Mouse (Mus musculus) heart, embryonic 14.5 days (tissue): ENCODE measurements around the gene 4930535I16Rik. TPM values are rescaled to one million over a fixed set of nuclear protein-coding genes. Genes with fewer than 3 reads are reported as not detected.
"Not testable (repeated sequence)": the region's sequence is repeated elsewhere in the genome, so short reads cannot be mapped to it uniquely, and the experiment has no call there.

Experiments
- ATAC-seq: fragments of 200-750 bp; cut with Nextera tagmentation; 2 replicates; pipeline ENCODE4 v1.8.0; 2017; ENCODE audit warnings: low read depth, moderate TSS enrichment; ENCODE audit not compliant: insufficient number of reproducible peaks, insufficient read depth, low FRiP score
- H3K27ac ChIP-seq, 2 experiments: fragments of 200-500 bp in 1 of 2; fragments of 300-500 bp in 1 of 2; sonication (generic) in 1 of 2; replicated peaks in 1 of 2; 2 replicates each; pipeline ENCODE4 v1.5.1; 2012 to 2014; ENCODE audit warnings: low read depth in 2 of 2, low read length in 2 of 2, control low read depth in 1 of 2, mild to moderate bottlenecking in 1 of 2, mixed read lengths in 1 of 2; ENCODE audit not compliant: control insufficient read depth in 1 of 2, insufficient read depth in 1 of 2
- H3K27me3 ChIP-seq: fragments of 300-500 bp; sonication (generic); 2 replicates; pipeline ENCODE4 v1.6.1; 2014; ENCODE audit warnings: mild to moderate bottlenecking, low read length, control low read depth; ENCODE audit not compliant: control insufficient read depth, insufficient read depth
- H3K36me3 ChIP-seq: fragments of 300-500 bp; sonication (generic); 2 replicates; pipeline ENCODE4 v1.6.1; 2014; ENCODE audit warnings: mild to moderate bottlenecking, control low read depth, low read length, mixed read lengths; ENCODE audit not compliant: control insufficient read depth, insufficient read depth
- H3K4me1 ChIP-seq, 2 experiments: fragments of 200-500 bp in 1 of 2; fragments of 300-500 bp in 1 of 2; sonication (generic) in 1 of 2; 2 replicates each; pipeline ENCODE4 v1.6.1; 2012 to 2014; ENCODE audit warnings: low read length in 2 of 2, control low read depth in 1 of 2, mixed read lengths in 1 of 2; ENCODE audit not compliant: control insufficient read depth in 2 of 2, insufficient read depth in 2 of 2
- H3K4me2 ChIP-seq: fragments of 300-500 bp; sonication (generic); 2 replicates; pipeline ENCODE4 v1.6.1; 2014; ENCODE audit warnings: mild to moderate bottlenecking, low read length
- H3K4me3 ChIP-seq, 2 experiments: fragments of 200-500 bp in 1 of 2; fragments of 300-500 bp in 1 of 2; sonication (generic) in 1 of 2; 2 replicates each; pipeline ENCODE4 v1.5.1; 2012 to 2014; ENCODE audit warnings: low read length in 2 of 2, mild to moderate bottlenecking in 2 of 2, control low read depth in 1 of 2, low read depth in 1 of 2, moderate library complexity in 1 of 2; ENCODE audit not compliant: control insufficient read depth in 1 of 2, insufficient read depth in 1 of 2
- H3K9ac ChIP-seq: fragments of 300-500 bp; sonication (generic); 2 replicates; pipeline ENCODE4 v1.6.1; 2014; ENCODE audit warnings: mild to moderate bottlenecking, low read length
- H3K9me3 ChIP-seq: fragments of 300-500 bp; sonication (generic); 2 replicates; pipeline ENCODE4 v1.6.1; 2016; ENCODE audit warnings: low read length, control low read depth; ENCODE audit not compliant: control insufficient read depth
- WGBS: fragments of 180-500 bp; shearing (Covaris S2); extraction: QIAGEN DNeasy Blood & Tissue Kit; methylation state at CpG from one replicate; pipeline ENCODE4 v1.1.7; 2014; 5-methylcytosine and 5-hydroxymethylcytosine counted together
- polyA plus RNA-seq: library from polyadenylated mRNA; unstranded; fragments of >200 nt; fragmentation: Nextera tagmentation; extraction: Ambion mirVana; gene quantifications from 2 replicates; pipeline ENCODE4 v1.2.1, GENCODE M21; 2014

The 4930535I16Rik gene
- polyA plus RNA-seq, 1 experiment from 2014 or later = not detected

GRCm38 (mm10) chr4:123949649-123950048 lies 31.8 kb upstream of the 4930535I16Rik start:
- Histone ChIP-seq H3K27ac (no peak overlapping the region), H3K4me3 (no peak overlapping the region), H3K4me1 (no peaks in the 10 kb centered on the region), H3K9ac (no peak overlapping the region), H3K27me3 (0 out of 2 replicates have a peak, but pooled peaks cover 5% of the 10 kb centered on the region), H3K9me3 (no peaks in the 10 kb centered on the region), H3K36me3 (no peaks in the 10 kb centered on the region), H3K4me2 (no peak overlapping the region)
- no peak for ATAC-seq
- 76% methylated on average over 10 of the region's 10 CpGs for WGBS

DNA sequence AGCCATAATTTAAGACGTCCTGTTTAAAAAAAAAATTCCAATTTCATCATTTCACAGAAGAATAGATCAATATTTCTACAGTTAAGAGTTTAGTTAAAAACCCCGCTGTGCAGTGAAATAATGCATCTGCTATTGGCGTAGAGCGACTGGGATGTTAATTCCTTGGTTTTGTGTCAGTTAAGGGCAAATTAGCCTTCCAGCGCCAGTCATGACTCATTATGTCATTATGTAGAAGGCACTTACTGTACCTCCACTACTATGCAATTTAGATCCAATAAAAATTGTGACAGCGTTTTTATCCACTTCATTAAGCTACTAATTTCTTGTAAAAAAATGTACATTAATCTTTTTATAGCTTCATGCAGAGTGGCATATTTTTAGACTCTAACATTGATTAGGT lies 31.1 kb upstream of the 4930535I16Rik start:
- Histone ChIP-seq H3K9me3 (no peaks in the 10 kb centered on the region), H3K4me1 (no peaks in the 10 kb centered on the region), H3K27ac (no peak overlapping the region), H3K27me3 (no peaks in the 10 kb centered on the region), H3K4me2 (no peak overlapping the region), H3K4me3 (no peak overlapping the region), H3K36me3 (no peaks in the 10 kb centered on the region), H3K9ac (no peak overlapping the region)
- 88% methylated on average over 6 of the region's 6 CpGs for WGBS
- ATAC-seq = no peak

DNA sequence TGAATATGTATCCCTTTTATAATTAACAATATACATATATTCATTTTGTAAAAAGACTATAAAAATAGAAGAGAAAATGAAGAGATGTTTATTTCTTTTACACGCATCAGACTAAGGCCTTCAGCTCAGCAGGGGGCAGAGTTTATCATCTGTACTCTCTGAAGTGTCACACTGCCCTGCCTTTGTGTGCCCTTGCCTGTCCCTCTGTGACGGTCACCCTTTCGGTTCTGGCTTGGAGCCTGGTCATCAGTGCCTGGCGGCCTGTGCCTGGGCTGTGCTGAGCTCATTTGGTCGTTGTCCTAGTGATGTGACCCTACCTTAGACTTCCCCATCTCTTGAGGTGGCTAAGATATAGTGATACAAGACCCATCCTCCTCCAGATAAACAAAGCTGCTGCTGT lies 29.3 kb upstream of the 4930535I16Rik start:
- Histone ChIP-seq H3K27ac (no peak overlapping the region), H3K4me3 (no peak overlapping the region), H3K4me2 (no peak overlapping the region), H3K9me3 (no peaks in the 10 kb centered on the region), H3K36me3 (no peaks in the 10 kb centered on the region), H3K4me1 (no peaks in the 10 kb centered on the region), H3K27me3 (no peaks in the 10 kb centered on the region), H3K9ac (no peak overlapping the region)
- WGBS = 40% methylated on average over 5 of the region's 5 CpGs
- ATAC-seq = no peak

- WGBS = 85% methylated on average over 4 of the region's 4 CpGs
- no peak for ATAC-seq
- H3K27me3 ChIP-seq = no peaks in the 10 kb centered on the region
- H3K4me3 ChIP-seq = no peak overlapping the region
- H3K9ac ChIP-seq = no peak overlapping the region
- H3K27ac ChIP-seq = no peak overlapping the region
- no peaks in the 10 kb centered on the region for H3K4me1 ChIP-seq
- H3K36me3 ChIP-seq = no peaks in the 10 kb centered on the region
- no peaks in the 10 kb centered on the region for H3K9me3 ChIP-seq
- H3K4me2 ChIP-seq = no peak overlapping the region
Measured at GRCm38 (mm10) chr4:123946701-123947100, 28.9 kb upstream of the 4930535I16Rik start.

DNA sequence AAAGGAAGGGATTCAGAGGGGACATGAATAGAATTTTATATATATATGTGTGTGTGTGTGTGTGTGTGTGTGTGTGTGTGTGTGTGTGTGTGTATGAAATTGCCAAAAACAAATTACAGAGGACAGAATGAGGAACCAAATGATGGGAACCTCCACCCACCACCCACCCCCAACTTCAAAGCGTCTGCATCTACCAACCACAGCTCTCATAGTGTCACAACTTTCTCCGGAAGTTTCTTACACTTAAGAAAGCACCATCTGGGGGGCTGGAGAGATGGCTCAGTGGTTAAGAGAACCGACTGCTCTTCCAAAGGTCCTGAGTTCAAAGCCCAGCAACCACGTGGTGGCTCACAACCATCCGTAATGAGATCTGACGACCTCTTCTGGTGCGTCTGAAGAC lies 23.1 kb upstream of the 4930535I16Rik start:
- H3K4me3 ChIP-seq = not testable (repeated sequence)

DNA sequence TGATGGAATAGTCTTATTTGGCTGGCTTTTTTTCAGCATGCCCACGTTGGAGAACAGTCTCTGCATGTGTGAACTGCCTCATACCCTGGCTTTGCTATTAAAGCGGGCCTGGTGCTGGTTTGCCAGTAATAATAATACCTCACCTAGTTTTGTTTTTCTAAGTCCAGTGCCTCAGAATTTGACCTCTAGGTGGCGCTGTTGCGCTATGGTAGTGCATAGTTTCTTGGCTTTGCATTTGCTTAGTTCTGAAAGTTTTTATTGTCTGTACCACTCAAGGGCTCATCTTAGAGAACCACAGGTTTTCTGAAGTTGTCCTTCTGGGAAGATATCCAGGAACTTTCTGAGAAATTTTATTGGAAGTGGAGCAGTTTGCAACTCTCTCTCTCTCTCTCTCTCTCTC lies 22.0 kb upstream of the 4930535I16Rik start:
- no peak overlapping the region for H3K4me2 ChIP-seq
- H3K4me3 ChIP-seq = no peak overlapping the region
- no peak overlapping the region for H3K9ac ChIP-seq
- 5% methylated on average over 4 of the region's 4 CpGs for WGBS
- H3K36me3 ChIP-seq = peaks cover 25% of the 10 kb centered on the region
- no peak for ATAC-seq
- H3K27ac ChIP-seq = no peak overlapping the region
- no peaks in the 10 kb centered on the region for H3K4me1 ChIP-seq
- H3K27me3 ChIP-seq = no peaks in the 10 kb centered on the region
- H3K9me3 ChIP-seq = no peaks in the 10 kb centered on the region

More for the DNA sequence above, 23.1 kb upstream of the 4930535I16Rik start:
- not testable (repeated sequence) for H3K27me3 ChIP-seq, H3K9ac ChIP-seq, H3K4me1 ChIP-seq, H3K4me2 ChIP-seq, H3K27ac ChIP-seq, H3K9me3 ChIP-seq, ATAC-seq
- H3K36me3 ChIP-seq = peaks cover 16% of the 10 kb centered on the region
- WGBS = 75% methylated on average over 7 of the region's 7 CpGs

DNA sequence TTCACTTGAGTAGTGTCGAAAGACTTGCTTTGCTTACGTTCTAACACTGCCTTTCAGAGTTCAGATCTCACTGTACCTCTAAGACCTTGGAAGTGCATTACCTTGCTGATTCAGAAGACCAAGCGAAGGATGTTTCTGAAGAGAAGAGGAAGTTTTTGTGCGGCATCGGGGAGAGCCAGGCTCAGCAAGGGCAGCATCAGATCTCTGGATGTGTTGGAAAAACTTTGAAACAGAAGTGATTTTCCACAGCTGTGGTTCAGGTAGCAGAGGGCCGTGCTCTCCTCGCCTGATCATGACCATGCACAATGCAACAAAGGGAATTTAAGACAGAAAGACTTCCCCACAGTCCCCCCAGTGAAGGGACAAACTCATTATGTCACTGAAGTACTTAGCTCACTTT lies 18.2 kb upstream of the 4930535I16Rik start:
- Histone ChIP-seq H3K4me3 (no peak overlapping the region), H3K9me3 (no peaks in the 10 kb centered on the region), H3K27me3 (no peaks in the 10 kb centered on the region), H3K4me2 (no peak overlapping the region), H3K27ac (no peak overlapping the region), H3K4me1 (no peaks in the 10 kb centered on the region), H3K36me3 (peaks cover 60% of the 10 kb centered on the region), H3K9ac (no peak overlapping the region)
- 85% methylated on average over 7 of the region's 7 CpGs for WGBS
- ATAC-seq = no peak

GRCm38 (mm10) chr4:123934306-123934705 lies 16.5 kb upstream of the 4930535I16Rik start:
- Histone ChIP-seq H3K9ac (no peak overlapping the region), H3K36me3 (peaks cover 78% of the 10 kb centered on the region), H3K27ac (no peak overlapping the region), H3K4me1 (no peaks in the 10 kb centered on the region), H3K4me3 (no peak overlapping the region), H3K27me3 (no peaks in the 10 kb centered on the region), H3K9me3 (no peaks in the 10 kb centered on the region), H3K4me2 (no peak overlapping the region)
- ATAC-seq = no peak
- 92% methylated on average over 4 of the region's 4 CpGs for WGBS
